Mouse (Mus musculus): ENCODE results near the gene Cgref1.

Cgref1 gene

GRCm38 (mm10) chr5:30887331-30887761 is 58.0 kb downstream of the Cgref1 start:
- peak; percentile 99 for DNase-seq (ENCODE audit: extremely low read depth, low read depth)

GRCm38 (mm10) chr5:30886731-30887130 is 58.7 kb downstream of the Cgref1 start:
- DNase-seq (ENCODE audit: extremely low read depth, low read depth): no peak

GRCm38 (mm10) chr5:30886209-30886608 is 59.2 kb downstream of the Cgref1 start:
- DNase-seq (ENCODE audit: extremely low read depth, low read depth): no peak
